Mouse (Mus musculus) thymus, postnatal 36 days (tissue): ENCODE results near the gene Scn1b.

Source experiments
- DNase-seq, 2 experiments: peaks; one replicate each; pipeline ENCODE4 v3.0.0; 2022; ENCODE audit warnings: mixed read lengths in 2 of 2

Scn1b gene

GRCm38 (mm10) chr7:31126851-31127724 lies at the start of gene Scn1b:
Gene Scn1b, minus strand, starts transcription at chr7:31127003.
- DNase-seq = no peak

GRCm38 (mm10) chr7:31175096-31175495 lies 48.3 kb upstream of the Scn1b start:
- no peak for DNase-seq

- no peak for DNase-seq
These were observed 47.7 kb upstream of the Scn1b start for GRCm38 (mm10) chr7:31174466-31174865.

GRCm38 (mm10) chr7:31172238-31172637 lies 45.4 kb upstream of the Scn1b start:
- DNase-seq = peak; percentile 63 to 72

- no peak for DNase-seq
These were observed 43.7 kb upstream of the Scn1b start for GRCm38 (mm10) chr7:31170520-31170919.

GRCm38 (mm10) chr7:31168412-31168811 lies 41.6 kb upstream of the Scn1b start:
- DNase-seq = peak; percentile 70 to 78

GRCm38 (mm10) chr7:31164748-31165147 lies 37.9 kb upstream of the Scn1b start:
- DNase-seq = peak in 1 of 2 experiments; percentile 63

GRCm38 (mm10) chr7:31163666-31164577 lies 37.1 kb upstream of the Scn1b start:
- no peak for DNase-seq

GRCm38 (mm10) chr7:31162324-31162723 lies 35.5 kb upstream of the Scn1b start:
- no peak for DNase-seq

GRCm38 (mm10) chr7:31161831-31162230 lies 35.0 kb upstream of the Scn1b start:
- DNase-seq = peak; percentile 38 to 62

GRCm38 (mm10) chr7:31161246-31161645 lies 34.4 kb upstream of the Scn1b start:
- DNase-seq = peak; percentile 51 to 52

- peak in 1 of 2 experiments; percentile 40 for DNase-seq
These were observed 34.0 kb upstream of the Scn1b start for GRCm38 (mm10) chr7:31160763-31161162.

- DNase-seq = peak; percentile 75 to 83
These were observed 29.5 kb upstream of the Scn1b start for GRCm38 (mm10) chr7:31156034-31156928.

GRCm38 (mm10) chr7:31155296-31156033 lies 28.7 kb upstream of the Scn1b start, which contains the start of gene Gramd1a:
Gene Gramd1a, minus strand, starts transcription at chr7:31155896.
- peak; percentile 44 for DNase-seq

GRCm38 (mm10) chr7:31153536-31154320 lies 26.9 kb upstream of the Scn1b start:
- peak in 1 of 2 experiments; percentile 33 for DNase-seq

GRCm38 (mm10) chr7:31151301-31152241 lies 24.8 kb upstream of the Scn1b start:
- peak; percentile 80 to 84 for DNase-seq

- DNase-seq = peak; percentile 88 to 91
These were observed 23.9 kb upstream of the Scn1b start for GRCm38 (mm10) chr7:31150566-31151300.

- peak; percentile 53 to 57 for DNase-seq
These were observed 23.2 kb upstream of the Scn1b start for GRCm38 (mm10) chr7:31149751-31150565.
